8 mouse cellular contexts compared by ENCODE assay signal in the genomic region with DNA sequence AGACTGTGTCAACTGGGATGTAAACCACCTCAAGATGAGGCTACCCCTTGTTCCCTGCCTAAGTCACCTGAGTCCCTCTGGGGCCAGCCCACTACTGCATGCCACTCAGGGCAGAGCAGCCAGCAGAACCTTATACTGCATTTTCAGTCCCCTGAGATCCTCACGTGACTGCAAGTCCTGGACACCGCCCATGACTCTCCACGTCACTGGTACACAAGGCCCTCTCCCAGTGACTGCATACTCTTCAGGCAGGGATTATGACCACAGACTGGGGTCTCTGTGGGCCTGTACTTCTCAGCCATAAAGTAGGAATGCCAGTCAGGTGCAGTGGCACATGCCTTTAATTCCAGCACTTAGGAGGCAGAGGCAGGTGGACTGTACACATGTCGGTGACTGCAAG.
DNase-seq lines count a peak whose midpoint lies in the region; ATAC-seq and TF ChIP-seq lines count a peak whose summit lies in the region.

No protein-coding gene starts in this region.

- WGBS in intestine, embryonic 15.5 days, result 75% methylated on average over 4 of the region's 4 CpGs
- WGBS in neural tube, embryonic 15.5 days, result 85% methylated on average over 4 of the region's 4 CpGs

- H3K4me1 ChIP-seq in erythroblast, embryonic 14.5 days (ENCODE audit: control insufficient read depth), result peaks cover 100% of the 10 kb centered on the region
- peaks cover 47% of the 10 kb centered on the region for H3K4me1 ChIP-seq in intestine, embryonic 15.5 days (replicated peaks)
- H3K4me1 ChIP-seq in neural tube, embryonic 15.5 days, result peaks cover 88% of the 10 kb centered on the region

- no peak overlapping the region for H3K9ac ChIP-seq in intestine, embryonic 15.5 days
- no peak overlapping the region for H3K9ac ChIP-seq in neural tube, embryonic 15.5 days (replicated peaks)

- H3K27ac ChIP-seq in layer of hippocampus, adult 2 months, result peak overlapping the region; percentile 82
- no peak overlapping the region for H3K27ac ChIP-seq in intestine, embryonic 15.5 days
- peak overlapping the region; percentile 70 for H3K27ac ChIP-seq in neural tube, embryonic 15.5 days (replicated peaks)

- DNase-seq in layer of hippocampus, adult 2 months (ENCODE audit: low spot score in 2 of 2), result no peak
- no peak for DNase-seq in layer of hippocampus, postnatal 25 days (ENCODE audit: extremely low spot score in 1 of 2, low spot score in 1 of 2)
- no peak for DNase-seq in thymus, postnatal 25 days
- no peak for DNase-seq in cerebellum, adult 18-20 months
- DNase-seq in urinary bladder, postnatal 25 days (ENCODE audit: low spot score), result no peak

- H3K36me3 ChIP-seq in erythroblast, embryonic 14.5 days (ENCODE audit: control insufficient read depth), result peaks cover 62% of the 10 kb centered on the region
- no peaks in the 10 kb centered on the region for H3K36me3 ChIP-seq in intestine, embryonic 15.5 days
- no peaks in the 10 kb centered on the region for H3K36me3 ChIP-seq in neural tube, embryonic 15.5 days

- peak; percentile 57; the same call in 1 of the 2 replicates for ATAC-seq in intestine, embryonic 15.5 days
- no peak for ATAC-seq in neural tube, embryonic 15.5 days (ENCODE audit: low FRiP score)

- no peak overlapping the region for H3K4me3 ChIP-seq in layer of hippocampus, adult 2 months
- peak overlapping the region; percentile 3 for H3K4me3 ChIP-seq in erythroblast, embryonic 14.5 days (replicated peaks)
- H3K4me3 ChIP-seq in intestine, embryonic 15.5 days (replicated peaks), result no peak overlapping the region
- no peak overlapping the region for H3K4me3 ChIP-seq in neural tube, embryonic 15.5 days (replicated peaks)

- H3K27me3 ChIP-seq in erythroblast, embryonic 14.5 days (ENCODE audit: control insufficient read depth), result no peaks in the 10 kb centered on the region
- H3K27me3 ChIP-seq in intestine, embryonic 15.5 days (replicated peaks), result no peaks in the 10 kb centered on the region
- no peaks in the 10 kb centered on the region for H3K27me3 ChIP-seq in neural tube, embryonic 15.5 days (replicated peaks)

- no peaks in the 10 kb centered on the region for H3K9me3 ChIP-seq in erythroblast, embryonic 14.5 days (ENCODE audit: control insufficient read depth, low read length)
- H3K9me3 ChIP-seq in intestine, embryonic 15.5 days, result no peaks in the 10 kb centered on the region
- no peaks in the 10 kb centered on the region for H3K9me3 ChIP-seq in neural tube, embryonic 15.5 days (replicated peaks)

- H3K4me2 ChIP-seq in intestine, embryonic 15.5 days (replicated peaks), result no peak overlapping the region
- no peak overlapping the region for H3K4me2 ChIP-seq in neural tube, embryonic 15.5 days

- no peak for TF ChIP-seq CTCF in layer of hippocampus, adult 2 months (conservative IDR thresholded peaks at IDR 0.05)
